Mouse (Mus musculus) brain, embryonic 14.5 days (tissue): Measurements from ENCODE around the gene Aldh18a1. TPM values are rescaled to one million over a fixed set of nuclear protein-coding genes. Genes with fewer than 3 reads are reported as not detected.
A peak's percentile ranks its signal among the peaks of the same experiment; 100 is the strongest.
"Not testable (repeated sequence)": the region's sequence is repeated elsewhere in the genome, so short reads cannot be mapped to it uniquely, and the experiment has no call there.

Experiments
- DNase-seq: peaks from one replicate; pipeline ENCODE4 v3.0.0-alpha.2; 2011; ENCODE audit warnings: low read depth
- CTCF ChIP-seq: fragments of 200-500 bp; IDR thresholded peaks from 2 replicates; pipeline ENCODE4 v1.5.1; 2012; ENCODE audit warnings: inconsistent platforms, mild to moderate bottlenecking, moderate library complexity, borderline replicate concordance; ENCODE audit not compliant: insufficient read depth, insufficient read length; ENCODE audit errors: extremely low read depth
- POLR2A ChIP-seq: fragments of 200-500 bp; IDR thresholded peaks from 2 replicates; pipeline ENCODE4 v1.6.1; 2012; ENCODE audit warnings: mild to moderate bottlenecking, inconsistent platforms, borderline replicate concordance; ENCODE audit not compliant: poor library complexity, insufficient read depth, insufficient read length, severe bottlenecking; ENCODE audit errors: extremely low read depth
- polyA plus RNA-seq: library from polyadenylated mRNA; depleted of rRNA; stranded (reverse); fragments of >200 nt; gene quantifications from 2 replicates; pipeline ENCODE4 v1.2.3, GENCODE M21; 2012

Aldh18a1 gene
- polyA plus RNA-seq, 1 experiment, result 88.2 TPM

DNA sequence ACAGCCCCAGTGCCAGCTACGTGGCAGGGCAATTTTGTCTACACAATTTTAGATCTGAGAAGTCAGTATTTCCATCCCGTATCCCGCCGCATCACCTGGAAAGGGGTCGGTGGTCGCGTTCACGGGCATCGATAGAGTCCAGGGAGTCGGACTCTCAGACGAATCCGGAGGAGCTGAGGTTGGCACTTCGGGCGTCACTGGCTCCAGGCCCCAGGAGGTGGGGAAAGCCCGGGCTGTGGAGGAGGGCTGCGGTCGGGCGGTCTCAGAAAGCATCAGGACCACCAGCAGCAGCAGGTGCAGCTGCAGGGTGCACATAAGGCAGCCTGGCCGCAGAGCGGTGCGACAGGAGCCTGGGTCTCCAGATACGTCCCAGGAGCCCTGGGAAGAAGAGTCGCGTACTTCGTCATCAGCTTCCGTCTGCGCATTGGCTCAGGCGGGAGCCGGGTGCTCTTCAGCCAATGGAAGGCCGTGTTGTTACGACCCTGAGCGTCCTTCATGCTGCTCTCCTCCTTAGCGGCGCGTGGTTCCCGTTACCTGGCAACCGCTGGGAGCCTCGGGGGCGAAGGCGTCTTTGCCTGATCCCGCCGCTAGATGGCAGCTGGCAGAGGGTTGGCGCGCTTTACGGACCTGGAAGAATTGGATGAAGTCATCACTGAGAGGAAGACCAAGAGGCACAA lies 23.7 kb upstream of the Aldh18a1 start, which contains the start of the genes Tctn3 and Entpd1:
Gene Tctn3 (minus strand): TSS at position 404 of the 677 bp plus-strand sequence.
Gene Entpd1 (plus strand): TSS at position 537 of the 677 bp plus-strand sequence.
- peak; percentile 97 for TF ChIP-seq CTCF
- TF ChIP-seq POLR2A, result peak; percentile 29; the same call in 1 of the 2 replicates
- DNase-seq, result peak; percentile 99

DNA sequence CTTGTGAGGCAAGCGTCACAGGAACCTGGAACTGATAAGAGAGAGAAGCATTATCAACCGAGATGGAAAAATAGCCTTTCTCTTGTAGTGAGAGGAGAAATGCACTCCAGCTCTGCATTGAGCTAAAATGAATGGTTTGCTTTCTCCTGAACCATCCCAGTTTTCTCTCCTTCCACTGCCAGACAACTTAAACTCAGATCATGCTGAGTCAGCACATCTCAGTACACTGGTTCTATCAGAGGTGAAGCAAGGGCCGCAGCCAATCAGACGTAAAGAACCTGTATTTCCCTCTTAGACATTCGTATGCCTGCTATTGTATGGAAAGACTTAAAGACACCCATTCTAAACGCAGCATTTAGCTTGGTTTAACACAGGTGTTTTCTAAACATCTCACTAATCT lies 19.4 kb upstream of the Aldh18a1 start:
- TF ChIP-seq CTCF (no peak), POLR2A (no peak)
- DNase-seq, result no peak

DNA sequence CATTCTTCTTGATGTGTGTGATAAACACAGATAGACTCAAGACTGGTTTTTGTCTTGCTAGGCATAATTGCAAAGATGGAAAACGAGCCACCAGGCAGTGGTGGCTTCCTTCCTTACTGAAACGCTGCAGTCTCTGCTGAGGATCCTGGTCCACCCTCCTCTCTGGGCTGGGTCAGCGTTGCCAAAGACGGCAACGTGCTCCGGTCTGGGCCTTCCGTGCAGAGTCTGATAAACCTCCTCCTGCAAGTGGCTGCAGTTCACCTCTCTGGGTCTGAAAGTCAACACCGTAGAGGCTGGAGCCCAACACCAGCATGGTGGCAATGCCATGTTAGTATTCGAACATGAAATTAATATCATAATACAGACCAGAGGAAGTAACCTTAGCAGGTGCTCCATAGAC lies 16.9 kb upstream of the Aldh18a1 start:
- TF ChIP-seq CTCF (no peak), POLR2A (no peak)

DNA sequence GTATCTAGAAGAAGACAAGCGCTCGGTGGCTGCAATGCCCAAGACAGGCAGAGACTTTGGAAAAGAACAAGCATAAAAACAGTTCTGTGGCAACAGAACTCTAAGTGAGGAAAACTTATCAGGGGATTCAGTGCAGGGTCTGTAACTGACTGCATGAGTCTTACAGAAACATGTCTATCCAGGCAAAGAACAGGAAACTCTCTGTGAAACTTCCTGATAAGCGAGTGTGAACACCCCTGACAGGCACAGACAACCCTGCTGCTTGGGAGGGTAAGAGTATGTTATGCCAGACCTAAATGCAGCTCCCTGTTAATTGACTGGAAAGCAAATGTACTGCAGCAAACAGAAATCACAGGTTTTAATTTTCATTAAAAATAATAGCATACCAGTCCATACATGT lies 13.6 kb upstream of the Aldh18a1 start:
- TF ChIP-seq POLR2A, result no peak
- TF ChIP-seq CTCF, result no peak
- no peak for DNase-seq

More for the DNA sequence above, 16.9 kb upstream of the Aldh18a1 start:
- no peak for DNase-seq

DNA sequence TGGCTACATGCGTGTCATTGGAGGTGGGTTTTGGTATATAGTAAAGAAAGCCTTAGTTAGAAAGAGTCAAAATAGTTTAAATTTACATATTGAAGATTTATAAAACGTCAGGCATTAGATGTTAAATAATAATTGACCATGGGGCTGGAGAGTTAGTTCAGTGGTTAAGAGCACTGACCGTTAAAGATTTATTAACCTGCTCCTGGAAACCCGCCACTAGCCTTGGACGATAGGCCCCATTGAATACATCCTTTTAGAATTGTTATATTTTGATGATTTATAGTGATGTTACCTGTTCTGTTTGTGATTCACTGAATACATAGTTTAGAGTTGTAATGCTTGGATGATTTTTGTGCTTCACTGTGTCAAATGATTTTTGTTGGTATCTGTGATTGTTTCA lies 12.6 kb upstream of the Aldh18a1 start:
- not testable (repeated sequence) for DNase-seq

DNA sequence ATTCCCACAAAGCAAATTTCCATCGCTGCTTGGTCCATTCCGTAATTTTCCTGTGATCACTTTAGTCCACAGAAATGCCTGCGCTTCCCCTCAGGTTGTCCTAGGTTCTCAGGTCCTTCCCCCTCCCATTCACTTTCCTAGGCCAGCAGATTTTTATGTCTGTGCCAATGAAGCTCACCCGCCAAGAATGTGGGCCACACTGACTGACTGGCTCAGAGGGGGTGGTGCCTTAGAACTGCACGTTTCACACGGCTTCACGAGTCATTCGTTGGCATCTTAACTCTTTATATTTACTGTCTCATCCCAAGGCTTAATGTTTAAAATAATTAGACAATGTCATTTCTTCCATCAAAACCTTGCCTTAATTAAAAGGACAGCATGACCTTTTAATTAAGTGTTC lies 7.6 kb upstream of the Aldh18a1 start:
- no peak for TF ChIP-seq CTCF
- TF ChIP-seq POLR2A, result no peak
- DNase-seq, result peak; percentile 15

DNA sequence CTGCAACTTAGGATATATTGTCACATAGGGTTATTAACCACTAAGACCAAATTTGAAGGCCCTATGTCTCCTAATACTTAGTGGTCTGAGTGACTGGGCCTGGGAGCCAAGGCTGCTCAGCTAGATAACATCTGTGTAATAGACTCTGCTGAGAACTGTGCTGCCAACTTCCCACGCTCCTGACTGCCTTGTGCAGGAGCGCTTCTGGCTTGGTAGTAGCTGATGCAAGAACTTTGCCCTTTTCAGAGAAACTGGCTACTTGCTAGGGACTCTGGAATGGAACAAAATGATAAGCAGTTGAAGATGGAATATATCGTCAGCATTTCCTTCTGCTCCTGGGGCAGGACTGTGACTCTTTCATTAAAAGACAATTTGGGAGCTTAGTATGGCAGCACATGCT lies 7.0 kb upstream of the Aldh18a1 start:
- TF ChIP-seq CTCF, result no peak
- no peak for TF ChIP-seq POLR2A
- DNase-seq, result no peak

DNA sequence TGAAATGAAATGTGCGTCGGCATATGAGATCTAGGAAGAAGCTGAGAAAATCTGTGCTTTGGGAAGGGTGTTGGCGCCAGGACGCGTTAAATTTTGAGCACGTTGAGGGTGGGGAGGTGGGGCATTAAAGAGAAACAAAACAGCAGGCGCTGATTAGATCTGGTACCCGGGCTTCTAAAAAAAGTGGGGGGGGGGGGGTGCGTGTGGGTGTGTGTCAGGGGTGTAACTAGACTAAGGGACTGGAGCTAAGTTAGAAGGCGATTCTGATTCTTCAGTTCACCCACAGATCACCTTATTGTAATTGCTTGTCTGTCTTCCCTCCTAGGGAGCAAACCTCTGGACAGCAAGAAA lies 1.2 kb upstream of the Aldh18a1 start:
- TF ChIP-seq POLR2A (no peak), CTCF (no peak)
- no peak for DNase-seq

DNA sequence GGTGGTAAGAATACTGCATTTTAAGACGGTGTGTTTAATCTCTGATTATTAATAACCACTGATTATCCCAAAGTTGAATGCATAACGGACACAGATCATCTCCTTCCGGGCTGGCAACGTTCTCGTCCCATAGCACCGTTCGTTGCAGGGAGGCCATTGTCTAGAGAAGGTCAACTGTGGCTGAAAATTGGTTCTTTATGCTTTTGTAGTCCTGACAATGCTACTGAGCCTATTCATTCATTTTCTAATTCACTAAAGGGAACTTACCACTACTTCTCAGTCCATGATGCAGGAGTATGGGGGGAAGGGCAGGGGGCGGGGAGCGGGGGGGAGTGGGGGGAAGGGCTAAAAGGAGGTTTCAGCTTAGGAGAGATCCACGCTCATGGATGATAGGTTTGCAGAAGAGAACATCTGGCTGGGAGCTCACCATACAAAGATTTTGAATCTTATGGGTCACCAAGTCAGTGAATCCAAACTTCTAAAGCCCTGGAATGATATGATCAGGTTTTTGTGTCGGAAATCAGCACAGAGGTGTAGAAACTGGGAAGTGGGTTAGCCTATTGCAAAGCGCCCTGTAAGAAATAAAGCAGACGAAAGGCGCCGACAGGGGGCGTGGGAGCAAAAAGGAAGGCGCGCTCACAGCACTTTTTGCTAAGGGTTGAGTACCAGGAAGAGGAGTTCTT lies 725 bp upstream of the Aldh18a1 start:
- peak; percentile 89 for TF ChIP-seq CTCF
- no peak for TF ChIP-seq POLR2A

DNA sequence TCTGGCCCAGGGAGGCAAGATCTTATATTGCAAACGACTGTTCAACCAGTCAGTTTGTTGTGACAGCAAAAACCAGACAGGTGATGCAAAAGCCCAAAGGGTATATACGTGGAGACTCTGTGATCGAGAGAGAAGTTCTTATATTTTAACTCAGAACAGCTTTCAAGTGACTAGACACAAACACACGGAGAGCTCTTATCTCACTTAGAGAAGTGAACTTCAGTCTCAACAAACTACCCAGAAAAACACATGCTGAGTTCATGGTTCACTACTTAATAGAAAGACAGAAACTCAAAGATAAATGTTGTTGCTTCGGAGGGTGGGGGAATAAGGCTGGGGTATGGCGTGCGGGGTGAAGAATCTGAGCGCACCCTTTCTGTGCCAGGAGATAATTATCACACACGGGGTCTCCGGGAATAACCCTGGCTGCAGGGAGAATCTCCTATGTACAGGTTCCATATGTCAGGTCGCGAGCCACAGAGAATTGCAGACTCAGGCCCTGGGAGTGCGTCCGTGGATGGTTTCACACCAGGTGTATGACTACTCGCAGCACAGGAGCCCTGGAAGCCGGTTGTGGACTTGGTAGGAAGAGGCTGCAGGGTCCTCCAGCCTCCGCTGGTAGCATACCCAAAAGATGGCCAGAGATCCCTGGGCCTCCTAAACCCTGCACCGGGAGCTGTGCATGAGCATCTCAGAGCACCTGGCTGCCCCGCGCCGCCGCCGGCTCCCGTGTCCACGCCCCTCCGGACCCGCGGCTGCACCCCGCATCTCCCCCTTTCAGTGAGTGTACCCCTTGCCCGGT lies 571 bp downstream of the Aldh18a1 start:
- peak; percentile 4 for DNase-seq
- TF ChIP-seq POLR2A (0 out of 2 replicates have a peak, but pooled peaks have one; percentile 13), CTCF (no peak)

More for the DNA sequence above, 725 bp upstream of the Aldh18a1 start:
- peak; percentile 96 for DNase-seq

DNA sequence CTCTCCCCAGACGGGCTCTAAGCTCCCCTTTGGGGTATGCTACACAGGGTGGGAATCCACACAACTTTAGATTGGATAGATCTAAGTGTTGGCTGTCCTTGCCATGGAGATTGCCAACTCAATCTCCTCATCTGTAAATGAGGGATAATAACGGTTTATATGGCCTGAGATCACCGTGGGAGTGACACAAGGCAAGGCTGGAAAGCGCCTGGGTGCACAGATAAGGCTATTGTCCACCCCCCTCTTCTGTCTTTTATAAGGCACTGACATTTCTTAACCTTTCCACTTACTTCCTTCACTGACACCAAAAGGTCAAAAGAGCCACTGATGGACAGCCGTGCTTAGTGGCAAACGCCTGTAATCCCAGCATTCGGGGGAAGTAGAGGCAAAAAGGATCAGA lies 1.4 kb downstream of the Aldh18a1 start:
- TF ChIP-seq CTCF (no peak), POLR2A (no peak)
- no peak for DNase-seq
